In genomic region chr7:24482208-24483020, GRCm38 (mm10) we compare ENCODE assay signal across 9 mouse cellular contexts. TPM values are rescaled to one million over a fixed set of nuclear protein-coding genes. Genes with fewer than 3 reads are reported as not detected.
DNase-seq lines count a peak whose midpoint lies in the region; ATAC-seq and TF ChIP-seq lines count a peak whose summit lies in the region.
"Had no signal": no experiment of that assay in that cellular context is flagged by ENCODE, and none has a peak within 500 bp of the region (broad histone marks: within the 10 kb centered on the region; RNA-seq: fewer than 3 reads in every experiment).

No protein-coding gene starts in this region.

- H3K4me2 ChIP-seq in heart, embryonic 14.5 days (ENCODE audit: low read length) = peak overlapping the region; percentile 94
- peak overlapping the region; percentile 92 for H3K4me2 ChIP-seq in hindbrain, embryonic 11.5 days (replicated peaks; ENCODE audit: low read depth, low read length)
- peak overlapping the region; percentile 92 for H3K4me2 ChIP-seq in midbrain, embryonic 12.5 days (replicated peaks)

- no peaks in the 10 kb centered on the region for H3K36me3 ChIP-seq in heart, embryonic 14.5 days (ENCODE audit: control insufficient read depth, insufficient read depth, low read length)
- H3K36me3 ChIP-seq in hindbrain, embryonic 11.5 days (ENCODE audit: control insufficient read depth, insufficient read depth, low read length) = no peaks in the 10 kb centered on the region
- H3K36me3 ChIP-seq in midbrain, embryonic 12.5 days = no peaks in the 10 kb centered on the region

- WGBS in heart, embryonic 14.5 days = 7% methylated on average over 10 of the region's 38 CpGs
- 1% methylated on average over 27 of the region's 38 CpGs for WGBS in hindbrain, embryonic 11.5 days
- 2% methylated on average over 24 of the region's 38 CpGs for WGBS in midbrain, embryonic 12.5 days

- peak overlapping the region; percentile 47 to 54 for H3K4me3 ChIP-seq in heart, embryonic 14.5 days (ENCODE audit: control insufficient read depth in 1 of 2, insufficient read depth in 1 of 2, low read depth in 1 of 2, low read length in 2 of 2)
- peak overlapping the region; percentile 51 for H3K4me3 ChIP-seq in bone marrow macrophage, adult 2 months (ENCODE audit: insufficient read depth, low read length)
- H3K4me3 ChIP-seq in hindbrain, embryonic 11.5 days (ENCODE audit: low read depth, low read length) = peak overlapping the region; percentile 80
- peak overlapping the region; percentile 89 for H3K4me3 ChIP-seq in midbrain, embryonic 12.5 days

- H3K27ac ChIP-seq in heart, embryonic 14.5 days (replicated peaks in 1 of 2; ENCODE audit: control insufficient read depth in 1 of 2, insufficient read depth in 1 of 2, low read depth in 2 of 2, low read length in 2 of 2) = no peak overlapping the region
- H3K27ac ChIP-seq in bone marrow macrophage, adult 2 months (ENCODE audit: insufficient read depth, low read depth, low read length) = no peak overlapping the region
- H3K27ac ChIP-seq in hindbrain, embryonic 11.5 days (ENCODE audit: low read depth, low read length) = peak overlapping the region; percentile 79
- H3K27ac ChIP-seq in midbrain, embryonic 12.5 days (replicated peaks) = peak overlapping the region; percentile 79

- peaks cover 0 to 10% of the 10 kb centered on the region in 2 experiments; a peak in 1 of 4 replicates for H3K4me1 ChIP-seq in heart, embryonic 14.5 days (ENCODE audit: control insufficient read depth in 2 of 2, insufficient read depth in 2 of 2, low read length in 2 of 2)
- H3K4me1 ChIP-seq in bone marrow macrophage, adult 2 months (ENCODE audit: control insufficient read depth, insufficient read depth, low read length) = no peaks in the 10 kb centered on the region; the same call in 1 of the 2 replicates
- peaks cover 6% of the 10 kb centered on the region; the same call in 1 of the 2 replicates for H3K4me1 ChIP-seq in hindbrain, embryonic 11.5 days (replicated peaks; ENCODE audit: control insufficient read depth, insufficient read depth, low read length)
- peaks cover 69% of the 10 kb centered on the region for H3K4me1 ChIP-seq in midbrain, embryonic 12.5 days

- TF ChIP-seq POLR2A in bone marrow macrophage, adult 2 months (IDR thresholded peaks at IDR 0.05; ENCODE audit: borderline replicate concordance, low read depth, low read length) = no peak

- peaks cover 5% of the 10 kb centered on the region; the same call in 1 of the 2 replicates for H3K9me3 ChIP-seq in heart, embryonic 14.5 days (ENCODE audit: control insufficient read depth, low read length)
- no peaks in the 10 kb centered on the region for H3K9me3 ChIP-seq in hindbrain, embryonic 11.5 days (ENCODE audit: control insufficient read depth, low read length)
- no peaks in the 10 kb centered on the region for H3K9me3 ChIP-seq in midbrain, embryonic 12.5 days

- DNase-seq in heart, adult 11 months = no peak
- DNase-seq in hindbrain, embryonic 11.5 days (ENCODE audit: low spot score) = peak; percentile 54
- DNase-seq in urinary bladder, postnatal 36 days (ENCODE audit: low spot score in 2 of 2) = no peak

- H3K9ac ChIP-seq in heart, embryonic 14.5 days (ENCODE audit: low read length) = peak overlapping the region; percentile 70
- H3K9ac ChIP-seq in hindbrain, embryonic 11.5 days (ENCODE audit: low read depth, low read length) = peak overlapping the region; percentile 94
- H3K9ac ChIP-seq in midbrain, embryonic 12.5 days (replicated peaks) = peak overlapping the region; percentile 95

- ATAC-seq in heart, embryonic 14.5 days (ENCODE audit: insufficient number of reproducible peaks, insufficient read depth, low FRiP score, low read depth) = no peak
- ATAC-seq in hindbrain, embryonic 11.5 days (ENCODE audit: low FRiP score) = peak; percentile 61
- ATAC-seq in midbrain, embryonic 12.5 days (ENCODE audit: low FRiP score, low read depth) = peak; percentile 58
- ATAC-seq in inflammation-experienced regulatory T-cells, adult 6 months = no peak
- no peak for ATAC-seq in megakaryocyte-erythroid progenitor cell, adult 5-6 weeks (replicated peaks; ENCODE audit: low FRiP score, low TSS enrichment, poor library complexity, severe bottlenecking)

- TF ChIP-seq CTCF in bone marrow macrophage, adult 2 months (IDR thresholded peaks at IDR 0.05; ENCODE audit: low read depth, low read length) = no peak

- peaks cover 47% of the 10 kb centered on the region for H3K27me3 ChIP-seq in heart, embryonic 14.5 days (ENCODE audit: control insufficient read depth, insufficient read depth, low read length)
- H3K27me3 ChIP-seq in hindbrain, embryonic 11.5 days (ENCODE audit: control insufficient read depth, insufficient read depth, low read length) = no peaks in the 10 kb centered on the region; the same call in 1 of the 2 replicates
- H3K27me3 ChIP-seq in midbrain, embryonic 12.5 days = peaks cover 36% of the 10 kb centered on the region

RNA-seq across cellular contexts. Expression of gene Cadm4, which starts 0.6 kb away (rescaled TPM):
- 0.46 and 0.47 TPM in 2 replicates for polyA plus RNA-seq in heart, embryonic 14.5 days (2014; fragmentation: Nextera tagmentation; extraction: Ambion mirVana)
- polyA plus RNA-seq in bone marrow macrophage, adult 2 months (2012; ENCODE audit: insufficient read depth, insufficient read length, missing spikeins) = not detected in 2 replicates
- polyA plus RNA-seq in hindbrain, embryonic 11.5 days (2014; fragmentation: Nextera tagmentation; extraction: Ambion mirVana) = 8.8 and 12.6 TPM in 2 replicates
- 38.8 and 43.6 TPM in 2 replicates for polyA plus RNA-seq in midbrain, embryonic 12.5 days (2016; fragmentation: Nextera tagmentation; extraction: Ambion mirVana)
- polyA plus RNA-seq in inflammation-experienced regulatory T-cells, adult 6 months (2017; shearing (Covaris generic)) = not detected
- 0.27 TPM in 1 of 2 replicates, not detected in the other for total RNA-seq in megakaryocyte-erythroid progenitor cell, adult 5-6 weeks (2014; fragmentation: Nextera tagmentation)
- not detected in 2 replicates for total RNA-seq in megakaryocyte-erythroid progenitor cell, adult 5-6 weeks (2017)

RNA-seq across cellular contexts. Expression of gene Plaur, which starts 20.1 kb away (rescaled TPM):
- 7.9 and 8.2 TPM in 2 replicates for polyA plus RNA-seq in heart, embryonic 14.5 days (2014; fragmentation: Nextera tagmentation; extraction: Ambion mirVana)
- 24.8 and 27.5 TPM in 2 replicates for polyA plus RNA-seq in bone marrow macrophage, adult 2 months (2012; ENCODE audit: insufficient read depth, insufficient read length, missing spikeins)
- 1.7 and 2.1 TPM in 2 replicates for polyA plus RNA-seq in hindbrain, embryonic 11.5 days (2014; fragmentation: Nextera tagmentation; extraction: Ambion mirVana)
- polyA plus RNA-seq in midbrain, embryonic 12.5 days (2016; fragmentation: Nextera tagmentation; extraction: Ambion mirVana) = 0.60 and 1.2 TPM in 2 replicates
- 1 to 10 TPM in 2 of 3 experiments, under 1 TPM in 1; 0.62 to 1.6 (median 1.5) TPM for polyA plus RNA-seq in inflammation-experienced regulatory T-cells, adult 6 months (2017; shearing (Covaris generic))
- total RNA-seq in megakaryocyte-erythroid progenitor cell, adult 5-6 weeks (2014; fragmentation: Nextera tagmentation) = 2.3 and 5.4 TPM in 2 replicates
- total RNA-seq in megakaryocyte-erythroid progenitor cell, adult 5-6 weeks (2017) = 2.2 and 2.5 TPM in 2 replicates

RNA-seq across cellular contexts. Expression of gene Zfp428, which starts 24.4 kb away (rescaled TPM):
- polyA plus RNA-seq in heart, embryonic 14.5 days (2014; fragmentation: Nextera tagmentation; extraction: Ambion mirVana) = 23.7 and 28.2 TPM in 2 replicates
- 0.69 TPM in 1 of 2 replicates, not detected in the other for polyA plus RNA-seq in bone marrow macrophage, adult 2 months (2012; ENCODE audit: insufficient read depth, insufficient read length, missing spikeins)
- polyA plus RNA-seq in hindbrain, embryonic 11.5 days (2014; fragmentation: Nextera tagmentation; extraction: Ambion mirVana) = 82.4 and 87.7 TPM in 2 replicates
- 163 and 178 TPM in 2 replicates for polyA plus RNA-seq in midbrain, embryonic 12.5 days (2016; fragmentation: Nextera tagmentation; extraction: Ambion mirVana)
- under 1 TPM in 1 of 3 experiments, not detected in 2; 0.33 TPM for polyA plus RNA-seq in inflammation-experienced regulatory T-cells, adult 6 months (2017; shearing (Covaris generic))
- total RNA-seq in megakaryocyte-erythroid progenitor cell, adult 5-6 weeks (2014; fragmentation: Nextera tagmentation) = 3.5 and 4.0 TPM in 2 replicates
- total RNA-seq in megakaryocyte-erythroid progenitor cell, adult 5-6 weeks (2017) = 3.1 and 9.7 TPM in 2 replicates

RNA-seq across cellular contexts. Expression of gene AC161166.1, which starts 29.8 kb away (rescaled TPM):
- polyA plus RNA-seq in heart, embryonic 14.5 days (2014; fragmentation: Nextera tagmentation; extraction: Ambion mirVana) = 0.38 TPM in 1 of 2 replicates, not detected in the other
- not detected in 2 replicates for polyA plus RNA-seq in bone marrow macrophage, adult 2 months (2012; ENCODE audit: insufficient read depth, insufficient read length, missing spikeins)
- polyA plus RNA-seq in hindbrain, embryonic 11.5 days (2014; fragmentation: Nextera tagmentation; extraction: Ambion mirVana) = 0.59 and 0.90 TPM in 2 replicates
- polyA plus RNA-seq in midbrain, embryonic 12.5 days (2016; fragmentation: Nextera tagmentation; extraction: Ambion mirVana) = 2.1 and 2.3 TPM in 2 replicates
- not detected for polyA plus RNA-seq in inflammation-experienced regulatory T-cells, adult 6 months (2017; shearing (Covaris generic))
- not detected in 2 replicates for total RNA-seq in megakaryocyte-erythroid progenitor cell, adult 5-6 weeks (2014; fragmentation: Nextera tagmentation)
- not detected in 2 replicates for total RNA-seq in megakaryocyte-erythroid progenitor cell, adult 5-6 weeks (2017)
- polyA plus RNA-seq: frontal cortex, adult 2 months had no signal

RNA-seq across cellular contexts. Expression of gene Irgc1, which starts 30.3 kb away (rescaled TPM):
- polyA plus RNA-seq in heart, embryonic 14.5 days (2014; fragmentation: Nextera tagmentation; extraction: Ambion mirVana) = not detected in 2 replicates
- not detected in 2 replicates for polyA plus RNA-seq in bone marrow macrophage, adult 2 months (2012; ENCODE audit: insufficient read depth, insufficient read length, missing spikeins)
- polyA plus RNA-seq in hindbrain, embryonic 11.5 days (2014; fragmentation: Nextera tagmentation; extraction: Ambion mirVana) = not detected in 2 replicates
- polyA plus RNA-seq in midbrain, embryonic 12.5 days (2016; fragmentation: Nextera tagmentation; extraction: Ambion mirVana) = not detected in 2 replicates
- polyA plus RNA-seq in inflammation-experienced regulatory T-cells, adult 6 months (2017; shearing (Covaris generic)) = not detected
- total RNA-seq in megakaryocyte-erythroid progenitor cell, adult 5-6 weeks (2014; fragmentation: Nextera tagmentation) = not detected in 2 replicates
- not detected in 2 replicates for total RNA-seq in megakaryocyte-erythroid progenitor cell, adult 5-6 weeks (2017)

Comparison
In these comparisons a context has a peak if more than half of its experiments do, and no peak if none do; other contexts are left out.
1. ATAC-seq: peak in hindbrain, embryonic 11.5 days (single experiment) and midbrain, embryonic 12.5 days (single experiment); none in heart, embryonic 14.5 days (single experiment), inflammation-experienced regulatory T-cells, adult 6 months (single experiment) and megakaryocyte-erythroid progenitor cell, adult 5-6 weeks (single experiment).
2. H3K27ac ChIP-seq: peak in hindbrain, embryonic 11.5 days (single experiment) and midbrain, embryonic 12.5 days (single experiment); none in heart, embryonic 14.5 days (0 of 2) and bone marrow macrophage, adult 2 months (single experiment).
3. RNA of gene Zfp428, which starts 24.4 kb away (polyA plus RNA-seq): 163 to 178 TPM in midbrain, embryonic 12.5 days, 82.4 to 87.7 TPM in hindbrain, embryonic 11.5 days and 23.7 to 28.2 TPM in heart, embryonic 14.5 days; 0.69 TPM in bone marrow macrophage, adult 2 months and 0.33 TPM in inflammation-experienced regulatory T-cells, adult 6 months; every median in the first group is over 10 times any median in the second.
4. Peak in every context shown above with its lines, with median percentiles within 50 percentile points of each other: H3K4me2 ChIP-seq, H3K4me3 ChIP-seq and H3K9ac ChIP-seq.